Mouse (Mus musculus): ENCODE measurements around the gene Swap70. TPM values are rescaled to one million over a fixed set of nuclear protein-coding genes. Genes with fewer than 3 reads are reported as not detected.
A peak's percentile ranks its signal among the peaks of the same experiment; 100 is the strongest.

Gene Swap70
- total RNA-seq, 2 experiments from 2014 or later: 11.6 to 12.2 TPM

DNA sequence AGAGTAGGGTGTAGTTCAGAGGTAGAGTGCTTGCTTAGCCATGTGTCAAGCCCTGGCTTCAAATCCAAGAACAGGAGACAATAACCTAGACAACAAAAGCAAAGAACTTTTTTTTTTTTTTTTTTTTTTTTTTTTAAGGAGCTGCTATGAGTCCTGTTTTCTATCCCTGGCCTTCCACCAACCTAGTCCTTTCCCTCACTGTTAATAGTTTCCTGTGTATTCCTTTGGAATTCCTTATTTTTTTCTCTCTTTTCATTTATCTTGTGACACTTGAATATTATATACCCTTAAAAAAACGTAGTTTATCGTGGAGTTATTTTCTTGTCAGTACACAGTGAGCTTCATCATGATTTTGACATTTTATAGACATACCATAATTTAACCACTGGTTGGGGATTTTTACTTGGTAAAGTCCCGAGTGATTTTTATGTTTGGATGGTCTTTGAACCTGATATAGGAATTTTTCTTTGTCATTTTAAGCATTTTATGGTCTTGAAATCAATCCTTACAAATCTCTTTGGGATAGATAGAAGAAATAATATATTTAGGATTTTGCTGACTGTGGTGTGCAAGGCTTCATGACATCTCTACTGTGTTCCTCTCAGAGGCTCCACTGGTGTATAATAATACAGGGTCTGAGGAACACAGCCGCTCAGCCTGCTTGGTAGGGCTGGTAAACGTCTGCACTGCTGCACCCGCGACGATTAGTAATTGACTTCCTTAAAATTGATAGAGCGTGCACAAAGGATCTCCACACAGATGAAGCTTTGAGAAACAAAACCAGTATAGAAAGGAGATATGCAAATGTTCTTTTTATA lies 20.2 kb downstream of the Swap70 start:
- Histone ChIP-seq H3K27ac (no peak overlapping the region), H3K4me3 (no peak overlapping the region)
- intact Hi-C loops (cut with DNase I): no loop called here
- no peak for TF ChIP-seq CTCF (IDR thresholded peaks at IDR 0.05)
- DNase-seq (ENCODE audit: extremely low spot score in 1 of 2, low spot score in 2 of 2): no peak

GRCm38 (mm10) chr7:110242290-110242581 lies 20.7 kb downstream of the Swap70 start:
- no peak for DNase-seq (ENCODE audit: extremely low spot score in 1 of 2, low spot score in 2 of 2)
- intact Hi-C loops (cut with DNase I): no loop called here

GRCm38 (mm10) chr7:110245128-110245527 lies 23.6 kb downstream of the Swap70 start:
- no peak for TF ChIP-seq CTCF (IDR thresholded peaks at IDR 0.05)
- Histone ChIP-seq H3K27ac (no peak overlapping the region), H3K4me3 (no peak overlapping the region)
- DNase-seq (ENCODE audit: extremely low spot score in 1 of 2, low spot score in 2 of 2): no peak
- intact Hi-C loops (cut with DNase I): no loop called here

More at GRCm38 (mm10) chr7:110242290-110242581, 20.7 kb downstream of the Swap70 start:
- no peak for TF ChIP-seq CTCF (IDR thresholded peaks at IDR 0.05)
- Histone ChIP-seq H3K4me3 (no peak overlapping the region), H3K27ac (no peak overlapping the region)

- no peak overlapping the region for H3K4me3 ChIP-seq
- intact Hi-C loops (cut with DNase I): no loop called here
- DNase-seq (ENCODE audit: extremely low spot score in 1 of 2, low spot score in 2 of 2): no peak
- no peak for TF ChIP-seq CTCF (IDR thresholded peaks at IDR 0.05)
- no peak overlapping the region for H3K27ac ChIP-seq
These were observed 25.0 kb downstream of the Swap70 start for GRCm38 (mm10) chr7:110246526-110246925.

DNA sequence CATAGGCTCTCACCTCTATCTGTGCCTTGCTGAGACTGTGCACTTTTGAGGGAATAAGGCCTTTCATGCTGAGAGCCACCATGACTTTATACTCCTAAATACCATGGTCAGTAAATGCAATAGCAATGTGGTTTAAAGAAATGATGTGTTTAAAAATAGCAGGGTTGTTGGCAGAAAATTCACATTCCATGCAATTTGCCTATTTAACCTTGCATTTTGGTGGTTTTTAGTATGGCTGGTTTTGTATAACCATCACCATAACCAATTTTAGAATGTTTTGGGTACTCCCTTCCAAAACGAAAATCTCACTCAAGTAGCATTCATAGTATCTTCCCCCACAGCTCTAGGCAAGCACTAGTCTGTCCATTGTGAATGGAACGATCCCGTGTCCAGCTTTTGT lies 26.3 kb downstream of the Swap70 start:
- no peak for DNase-seq (ENCODE audit: extremely low spot score in 1 of 2, low spot score in 2 of 2)
- H3K27ac ChIP-seq: no peak overlapping the region
- TF ChIP-seq CTCF (IDR thresholded peaks at IDR 0.05): no peak
- H3K4me3 ChIP-seq: no peak overlapping the region
- intact Hi-C loops (cut with DNase I): no loop called here

DNA sequence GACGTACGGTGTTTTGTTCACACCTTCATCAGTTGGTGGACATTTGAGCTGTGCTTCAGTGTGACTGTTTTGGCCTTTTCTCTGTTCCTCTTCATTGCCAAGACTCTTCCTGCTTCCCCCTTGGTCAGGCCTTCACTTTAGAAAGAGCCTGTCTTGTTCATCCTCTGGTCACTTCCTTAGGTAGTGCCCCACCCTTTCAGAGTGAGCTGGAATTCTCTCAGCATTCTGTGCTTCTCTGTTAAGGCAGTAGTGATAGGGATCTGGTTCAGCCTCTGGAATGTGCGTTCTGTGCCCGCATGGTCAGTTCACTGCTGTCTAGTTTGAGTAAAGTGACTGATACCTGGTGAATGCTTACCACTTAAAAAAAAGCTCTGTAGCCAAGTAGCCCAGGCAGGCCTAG lies 27.2 kb downstream of the Swap70 start:
- Histone ChIP-seq H3K27ac (no peak overlapping the region), H3K4me3 (no peak overlapping the region)
- DNase-seq (ENCODE audit: extremely low spot score in 1 of 2, low spot score in 2 of 2): no peak
- intact Hi-C loops (cut with DNase I): no loop called here
- no peak for TF ChIP-seq CTCF (IDR thresholded peaks at IDR 0.05)

DNA sequence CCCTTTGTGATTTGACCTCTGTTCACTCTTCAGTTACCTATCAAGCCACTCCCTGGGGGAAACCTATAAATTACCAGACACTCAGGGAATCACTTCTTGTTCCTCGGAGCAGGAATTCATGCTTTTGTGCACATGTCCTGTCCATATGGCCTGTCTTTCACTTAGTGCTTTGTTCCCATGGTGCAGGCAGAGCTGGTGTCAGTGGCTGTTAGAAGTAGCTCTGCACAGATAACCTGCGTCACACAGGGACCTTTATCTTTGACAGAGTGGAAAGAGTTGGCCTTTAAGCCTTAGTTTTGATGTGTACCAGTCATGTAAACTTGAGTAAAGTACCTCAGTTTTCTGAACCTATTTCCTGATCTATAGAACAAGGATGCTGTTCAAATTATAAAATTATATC lies 32.4 kb downstream of the Swap70 start:
- DNase-seq (ENCODE audit: extremely low spot score in 1 of 2, low spot score in 2 of 2): no peak
- no peak overlapping the region for H3K27ac ChIP-seq
- intact Hi-C loops (cut with DNase I): no loop called here
- H3K4me3 ChIP-seq: no peak overlapping the region
- TF ChIP-seq CTCF (IDR thresholded peaks at IDR 0.05): no peak

DNA sequence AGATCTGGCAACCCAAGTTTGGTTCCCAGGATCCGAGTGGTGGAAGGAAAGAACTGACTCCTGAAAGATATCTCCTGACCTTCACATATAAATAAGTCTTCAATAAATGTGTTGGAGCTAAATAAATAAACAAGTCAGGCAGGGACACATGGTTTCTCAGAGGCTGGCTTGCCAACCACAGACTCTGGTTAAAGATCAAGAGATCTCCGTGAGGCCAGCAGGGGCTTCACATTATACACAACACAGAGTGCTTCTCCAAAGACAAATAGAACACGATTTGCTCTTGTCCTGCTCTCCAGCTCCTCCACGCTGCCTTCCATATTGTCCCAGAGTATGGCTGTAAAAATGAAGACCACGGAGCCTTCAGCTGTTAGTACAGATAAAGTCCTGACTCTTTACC lies 32.9 kb downstream of the Swap70 start:
- H3K4me3 ChIP-seq: no peak overlapping the region
- no peak for DNase-seq (ENCODE audit: extremely low spot score in 1 of 2, low spot score in 2 of 2)
- intact Hi-C loops (cut with DNase I): no loop called here
- H3K27ac ChIP-seq: no peak overlapping the region
- no peak for TF ChIP-seq CTCF (IDR thresholded peaks at IDR 0.05)

DNA sequence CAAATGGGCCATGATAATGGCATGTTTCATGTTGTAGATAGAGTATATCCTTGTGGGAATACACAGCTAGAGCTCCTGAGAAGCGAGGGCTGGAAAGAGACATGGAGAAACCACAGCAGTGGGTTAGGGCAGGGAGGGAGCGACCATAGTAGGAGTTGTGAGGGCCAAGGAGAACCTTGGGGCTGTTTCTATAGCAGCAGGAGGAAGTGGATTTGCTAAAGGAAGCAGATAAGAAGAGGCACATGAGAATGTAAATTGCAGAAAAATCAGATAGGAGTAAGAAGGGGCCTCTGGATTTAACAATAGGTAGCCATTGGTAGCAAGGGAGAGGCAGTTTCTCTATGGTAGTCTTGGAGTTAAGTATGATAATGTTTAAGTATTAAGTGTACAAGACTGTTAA lies 35.5 kb downstream of the Swap70 start:
- TF ChIP-seq CTCF (IDR thresholded peaks at IDR 0.05): no peak
- intact Hi-C loops (cut with DNase I): no loop called here
- Histone ChIP-seq H3K4me3 (no peak overlapping the region), H3K27ac (no peak overlapping the region)
- no peak for DNase-seq (ENCODE audit: extremely low spot score in 1 of 2, low spot score in 2 of 2)

GRCm38 (mm10) chr7:110258196-110258950 lies 36.9 kb downstream of the Swap70 start:
- DNase-seq (ENCODE audit: extremely low spot score in 1 of 2, low spot score in 2 of 2): no peak
- intact Hi-C loops (cut with DNase I): no loop called here
- TF ChIP-seq CTCF (IDR thresholded peaks at IDR 0.05): no peak
- Histone ChIP-seq H3K27ac (no peak overlapping the region), H3K4me3 (no peak overlapping the region)

GRCm38 (mm10) chr7:110259966-110260711 lies 38.6 kb downstream of the Swap70 start:
- DNase-seq (ENCODE audit: extremely low spot score in 1 of 2, low spot score in 2 of 2): no peak
- H3K4me3 ChIP-seq: no peak overlapping the region
- no peak for TF ChIP-seq CTCF (IDR thresholded peaks at IDR 0.05)
- intact Hi-C loops (cut with DNase I): loop anchor here (5.0 kb wide), 1 partner anchor 38 kb away; the partner anchor contains the start of gene Swap70
- peak overlapping the region; percentile 41 for H3K27ac ChIP-seq

DNA sequence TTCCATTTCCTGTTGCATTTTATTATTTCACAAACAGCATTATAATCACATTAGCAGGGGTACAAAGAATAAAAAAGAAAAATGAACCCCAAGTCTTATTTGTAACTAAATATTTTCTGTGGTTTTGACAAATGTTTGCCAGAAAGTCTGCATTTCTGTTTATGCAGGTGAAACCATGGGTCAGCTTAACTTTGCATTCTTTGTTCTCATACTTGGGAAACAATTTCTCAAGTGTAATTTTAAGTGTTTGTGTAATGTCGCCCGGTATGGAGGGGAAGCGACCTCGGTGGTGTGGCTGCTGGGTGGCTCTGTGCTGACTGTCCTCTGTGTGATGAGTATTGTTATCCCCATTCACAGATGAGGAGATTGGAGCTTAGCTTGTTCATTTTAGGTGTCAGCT lies 40.3 kb downstream of the Swap70 start:
- DNase-seq (ENCODE audit: extremely low spot score in 1 of 2, low spot score in 2 of 2): no peak
- no peak for TF ChIP-seq CTCF (IDR thresholded peaks at IDR 0.05)
- intact Hi-C loops (cut with DNase I): loop anchor here (5.0 kb wide), 1 partner anchor 40 kb away; the partner anchor contains the start of gene Swap70
- Histone ChIP-seq H3K27ac (no peak overlapping the region), H3K4me3 (no peak overlapping the region)
